Mouse (Mus musculus) stomach, embryonic 16.5 days (tissue): ENCODE results near the gene Mad2l1bp. TPM values are rescaled to one million over a fixed set of nuclear protein-coding genes. Genes with fewer than 3 reads are reported as not detected.
A peak's percentile ranks its signal among the peaks of the same experiment; 100 is the strongest.

Experiments used
- ATAC-seq: fragments of 200-750 bp; cut with Nextera tagmentation; 2 replicates; pipeline ENCODE4 v1.8.0; 2017; ENCODE audit warnings: moderate number of reproducible peaks, moderate TSS enrichment; ENCODE audit not compliant: insufficient read depth, low FRiP score
- H3K27ac ChIP-seq: fragments of 300-500 bp; sonication (generic); 2 replicates; pipeline ENCODE4 v1.5.1; 2014; ENCODE audit warnings: low read length
- H3K27me3 ChIP-seq: fragments of 300-500 bp; sonication (generic); 2 replicates; pipeline ENCODE4 v1.6.1; 2014; ENCODE audit warnings: low read length, control low read depth, mixed read lengths; ENCODE audit not compliant: control insufficient read depth, insufficient read depth
- H3K36me3 ChIP-seq: fragments of 300-500 bp; sonication (generic); 2 replicates; pipeline ENCODE4 v1.6.1; 2014; ENCODE audit warnings: low read length; ENCODE audit not compliant: control insufficient read depth, insufficient read depth
- H3K4me1 ChIP-seq: fragments of 300-500 bp; sonication (generic); 2 replicates; pipeline ENCODE4 v1.6.1; 2014; ENCODE audit warnings: low read length, control low read depth, mixed read lengths; ENCODE audit not compliant: control insufficient read depth, insufficient read depth
- H3K4me2 ChIP-seq: fragments of 300-500 bp; sonication (generic); 2 replicates; pipeline ENCODE4 v1.6.1; 2014; ENCODE audit warnings: low read depth, low read length, mixed read lengths
- H3K4me3 ChIP-seq: fragments of 300-500 bp; sonication (generic); replicated peaks from 2 replicates; pipeline ENCODE4 v1.5.1; 2014; ENCODE audit warnings: mild to moderate bottlenecking, low read length
- H3K9ac ChIP-seq: fragments of 300-500 bp; sonication (generic); 2 replicates; pipeline ENCODE4 v1.6.1; 2014; ENCODE audit warnings: low read length
- H3K9me3 ChIP-seq: fragments of 300-500 bp; sonication (generic); replicated peaks from 2 replicates; pipeline ENCODE4 v1.6.1; 2016; ENCODE audit warnings: low read length, control low read depth; ENCODE audit not compliant: control insufficient read depth
- WGBS: fragments of 180-500 bp; shearing (Covaris S2); extraction: QIAGEN DNeasy Blood & Tissue Kit; methylation state at CpG from one replicate; pipeline ENCODE4 v1.1.7; 2014; 5-methylcytosine and 5-hydroxymethylcytosine counted together
- polyA plus RNA-seq: library from polyadenylated mRNA; unstranded; fragments of >200 nt; fragmentation: Nextera tagmentation; extraction: Ambion mirVana; gene quantifications from 2 replicates; pipeline ENCODE4 v1.2.1, GENCODE M21; 2015

Mad2l1bp gene
- 33.9 and 36.6 TPM in 2 replicates for polyA plus RNA-seq

- peak; percentile 93 for ATAC-seq
- H3K27ac ChIP-seq = peak within 1 kb of the TSS; percentile 77
Observed at GRCm38 (mm10) chr17:46152847-46153782, at the start of gene Mad2l1bp. TSS of gene Mad2l1bp (minus strand) at chr17:46153553.

GRCm38 (mm10) chr17:46203078-46203477 is 49.7 kb upstream of the Mad2l1bp start:
- no peak; the same call in 1 of the 2 replicates for ATAC-seq
- peak overlapping the region; percentile 79 for H3K4me2 ChIP-seq
- H3K27me3 ChIP-seq = no peaks in the 10 kb centered on the region
- WGBS = under 1% methylated on average over 20 of the region's 20 CpGs
- H3K9me3 ChIP-seq = no peaks in the 10 kb centered on the region
- peak overlapping the region; percentile 89 for H3K4me3 ChIP-seq
- H3K4me1 ChIP-seq = peaks cover 17% of the 10 kb centered on the region
- peak overlapping the region; percentile 72 for H3K27ac ChIP-seq
- peak overlapping the region; percentile 91 for H3K9ac ChIP-seq
- H3K36me3 ChIP-seq = peaks cover 6% of the 10 kb centered on the region

More at GRCm38 (mm10) chr17:46152847-46153782, at the start of gene Mad2l1bp:
- H3K9me3 ChIP-seq = no peaks in the 10 kb centered on the region
- no peaks in the 10 kb centered on the region for H3K27me3 ChIP-seq
- peak within 1 kb of the TSS; percentile 64 for H3K4me3 ChIP-seq
- H3K4me2 ChIP-seq = peak within 1 kb of the TSS; percentile 81
- H3K9ac ChIP-seq = peak within 1 kb of the TSS; percentile 80
- 0 out of 2 replicates have a peak, but pooled peaks cover 6% of the 10 kb centered on the region for H3K36me3 ChIP-seq
- WGBS = 3% methylated on average over 33 of the region's 33 CpGs
- peaks cover 5% of the 10 kb centered on the region; the same call in 1 of the 2 replicates for H3K4me1 ChIP-seq

- H3K27me3 ChIP-seq = no peaks in the 10 kb centered on the region
- H3K36me3 ChIP-seq = peaks cover 6% of the 10 kb centered on the region; the same call in 1 of the 2 replicates
- H3K4me2 ChIP-seq = peak within 1 kb of the TSS; percentile 91
- H3K27ac ChIP-seq = peak within 1 kb of the TSS; percentile 89
- WGBS = under 1% methylated on average over 66 of the region's 66 CpGs
- ATAC-seq = peak; percentile 96
- peak within 1 kb of the TSS; percentile 91 for H3K9ac ChIP-seq
- H3K9me3 ChIP-seq = no peaks in the 10 kb centered on the region
- H3K4me3 ChIP-seq = peak within 1 kb of the TSS; percentile 89
- H3K4me1 ChIP-seq = peaks cover 17% of the 10 kb centered on the region
Observed at GRCm38 (mm10) chr17:46202421-46203071, 49.2 kb upstream of the Mad2l1bp start, which contains the start of the genes Polh and Xpo5. TSS of gene Polh (minus strand) at chr17:46202645. TSS of gene Xpo5 (plus strand) at chr17:46202782.

- no peak overlapping the region for H3K27ac ChIP-seq
- H3K4me2 ChIP-seq = peak overlapping the region; percentile 91
- no peaks in the 10 kb centered on the region for H3K27me3 ChIP-seq
- no peak for ATAC-seq
- H3K4me1 ChIP-seq = peaks cover 17% of the 10 kb centered on the region
- H3K36me3 ChIP-seq = peaks cover 1% of the 10 kb centered on the region; the same call in 1 of the 2 replicates
- H3K9me3 ChIP-seq = no peaks in the 10 kb centered on the region
- peak overlapping the region; percentile 57; the same call in 1 of the 2 replicates for H3K9ac ChIP-seq
- 44% methylated on average over 6 of the region's 6 CpGs for WGBS
- H3K4me3 ChIP-seq = peak overlapping the region; percentile 89
Observed at GRCm38 (mm10) chr17:46201151-46201550, 47.8 kb upstream of the Mad2l1bp start.

- Histone ChIP-seq H3K36me3 (peaks cover 18% of the 10 kb centered on the region; the same call in 1 of the 2 replicates), H3K4me1 (no peaks in the 10 kb centered on the region), H3K4me2 (no peak overlapping the region), H3K9me3 (no peaks in the 10 kb centered on the region), H3K9ac (no peak overlapping the region), H3K27ac (no peak overlapping the region), H3K27me3 (no peaks in the 10 kb centered on the region), H3K4me3 (no peak overlapping the region)
- 96% methylated on average over 2 of the region's 2 CpGs for WGBS
- no peak for ATAC-seq
Observed at GRCm38 (mm10) chr17:46188829-46189228, 35.5 kb upstream of the Mad2l1bp start.

- Histone ChIP-seq H3K4me2 (no peak overlapping the region), H3K4me3 (no peak overlapping the region), H3K9ac (no peak overlapping the region), H3K9me3 (no peaks in the 10 kb centered on the region), H3K36me3 (peaks cover 17% of the 10 kb centered on the region; the same call in 1 of the 2 replicates), H3K27ac (no peak overlapping the region), H3K27me3 (no peaks in the 10 kb centered on the region), H3K4me1 (no peaks in the 10 kb centered on the region)
- no peak for ATAC-seq
- 86% methylated on average over 4 of the region's 4 CpGs for WGBS
Observed at GRCm38 (mm10) chr17:46182273-46182672, 28.9 kb upstream of the Mad2l1bp start.

GRCm38 (mm10) chr17:46170538-46170937 is 17.2 kb upstream of the Mad2l1bp start:
- no peaks in the 10 kb centered on the region for H3K4me1 ChIP-seq
- ATAC-seq = no peak
- WGBS = 72% methylated on average over 3 of the region's 3 CpGs
- H3K4me2 ChIP-seq = no peak overlapping the region
- H3K27ac ChIP-seq = no peak overlapping the region
- H3K36me3 ChIP-seq = peaks cover 31% of the 10 kb centered on the region
- no peaks in the 10 kb centered on the region for H3K27me3 ChIP-seq
- H3K9ac ChIP-seq = no peak overlapping the region
- no peaks in the 10 kb centered on the region for H3K9me3 ChIP-seq
- no peak overlapping the region for H3K4me3 ChIP-seq

GRCm38 (mm10) chr17:46168768-46169167 is 15.4 kb upstream of the Mad2l1bp start:
- Histone ChIP-seq H3K4me3 (no peak overlapping the region), H3K9me3 (no peaks in the 10 kb centered on the region), H3K36me3 (peaks cover 32% of the 10 kb centered on the region), H3K4me2 (no peak overlapping the region), H3K4me1 (no peaks in the 10 kb centered on the region), H3K27ac (no peak overlapping the region), H3K9ac (no peak overlapping the region), H3K27me3 (no peaks in the 10 kb centered on the region)
- 89% methylated on average over 5 of the region's 5 CpGs for WGBS
- no peak for ATAC-seq
